Mouse (Mus musculus): ENCODE results near the gene Pakap. TPM values are rescaled to one million over a fixed set of nuclear protein-coding genes. Genes with fewer than 3 reads are reported as not detected.
A peak's percentile ranks its signal among the peaks of the same experiment; 100 is the strongest.

Pakap gene
- total RNA-seq, 2 experiments from 2014 or later, result 56.9 to 65.9 TPM

GRCm38 (mm10) chr4:57829740-57830139, 261.8 kb downstream of the Pakap start:
- DNase-seq (ENCODE audit: low spot score in 2 of 2), result no peak

DNA sequence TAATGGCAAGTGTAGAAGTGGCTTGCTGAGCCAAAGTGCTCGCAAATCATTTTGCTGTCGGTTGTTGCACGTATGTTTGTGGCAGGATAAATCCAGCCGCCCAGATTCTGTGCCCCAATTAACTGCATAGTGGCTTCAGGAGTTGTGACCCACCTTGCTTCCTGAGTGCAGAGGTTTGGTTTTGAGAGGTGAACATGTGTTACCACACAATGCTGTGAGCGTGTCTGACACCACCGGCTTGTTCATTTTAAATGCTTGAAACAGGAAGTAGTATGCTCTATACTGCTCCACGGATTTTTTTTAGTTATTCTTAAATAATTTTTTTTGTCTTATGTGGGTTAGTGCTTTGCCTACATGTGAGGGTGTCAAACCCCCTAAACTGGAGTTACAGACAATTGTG, 264.3 kb downstream of the Pakap start:
- no peak for DNase-seq (ENCODE audit: low spot score in 2 of 2)

GRCm38 (mm10) chr4:57833060-57833459, 265.1 kb downstream of the Pakap start:
- DNase-seq (ENCODE audit: low spot score in 2 of 2), result no peak

DNA sequence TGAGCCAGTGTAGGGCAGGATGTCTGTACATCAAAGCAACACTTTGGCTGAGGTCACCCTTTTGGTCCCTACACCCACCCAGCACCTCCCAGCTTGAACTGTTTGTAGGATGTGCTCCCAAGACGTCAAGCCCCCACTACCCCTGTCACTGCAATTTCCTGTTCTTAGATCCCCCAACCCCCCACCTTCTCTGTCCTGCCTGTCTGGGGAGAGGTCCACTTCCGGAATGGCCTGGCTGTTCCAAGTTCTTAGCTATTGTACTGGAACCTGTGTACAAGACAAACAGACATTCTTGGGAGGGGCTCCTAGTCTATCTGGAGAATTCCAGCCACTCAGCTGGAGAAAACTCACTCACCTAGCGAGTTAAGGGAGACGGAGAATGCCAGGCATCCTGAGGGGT, 266.2 kb downstream of the Pakap start:
- DNase-seq (ENCODE audit: low spot score in 2 of 2), result no peak

GRCm38 (mm10) chr4:57837089-57837488, 269.1 kb downstream of the Pakap start:
- DNase-seq (ENCODE audit: low spot score in 2 of 2), result no peak

- no peak for DNase-seq (ENCODE audit: low spot score in 2 of 2)
Measured at GRCm38 (mm10) chr4:57839343-57839742, 271.4 kb downstream of the Pakap start.

DNA sequence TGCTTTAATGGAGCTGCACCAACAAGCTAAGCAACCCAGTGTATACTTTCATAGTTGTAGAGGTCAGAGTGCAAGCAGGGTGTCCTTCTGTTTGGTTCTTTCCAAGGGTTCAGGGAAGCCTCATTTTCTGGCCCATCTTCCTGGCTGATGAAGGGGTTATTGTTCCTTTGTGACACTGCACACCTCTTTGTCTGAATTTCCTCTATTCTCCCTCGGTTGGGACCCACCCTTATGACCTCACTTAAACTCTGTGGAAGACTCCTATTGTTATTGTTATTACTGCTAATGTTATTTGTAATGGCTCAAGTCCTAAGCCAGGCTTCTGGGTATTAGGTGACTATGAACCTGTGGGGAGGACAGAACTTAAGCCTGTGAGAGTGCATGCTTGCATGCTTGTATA, 273.9 kb downstream of the Pakap start:
- DNase-seq (ENCODE audit: low spot score in 2 of 2), result no peak

GRCm38 (mm10) chr4:57842472-57843305, 274.7 kb downstream of the Pakap start:
- no peak for DNase-seq (ENCODE audit: low spot score in 2 of 2)

DNA sequence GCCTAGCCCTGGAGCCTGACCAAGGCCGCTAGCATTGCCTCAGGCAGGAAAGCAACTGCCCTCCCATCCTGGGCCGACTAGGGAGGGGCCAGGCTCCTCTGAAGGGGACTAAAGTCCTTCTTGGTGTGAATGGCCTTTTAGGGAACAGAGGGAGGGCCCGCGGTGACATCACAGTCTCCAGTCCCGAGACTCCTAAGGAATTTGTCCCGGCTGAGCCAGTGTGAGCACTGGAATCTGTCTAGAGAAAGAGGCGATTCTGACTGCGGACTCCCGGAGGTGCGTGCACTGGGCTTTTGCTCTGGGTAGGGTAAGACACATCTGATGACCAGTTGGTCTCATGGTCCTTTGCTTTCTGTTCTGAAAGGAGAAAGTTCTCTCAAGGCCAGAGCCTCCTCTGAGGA, 277.1 kb downstream of the Pakap start:
- DNase-seq (ENCODE audit: low spot score in 2 of 2), result peak; percentile 49 to 63

DNA sequence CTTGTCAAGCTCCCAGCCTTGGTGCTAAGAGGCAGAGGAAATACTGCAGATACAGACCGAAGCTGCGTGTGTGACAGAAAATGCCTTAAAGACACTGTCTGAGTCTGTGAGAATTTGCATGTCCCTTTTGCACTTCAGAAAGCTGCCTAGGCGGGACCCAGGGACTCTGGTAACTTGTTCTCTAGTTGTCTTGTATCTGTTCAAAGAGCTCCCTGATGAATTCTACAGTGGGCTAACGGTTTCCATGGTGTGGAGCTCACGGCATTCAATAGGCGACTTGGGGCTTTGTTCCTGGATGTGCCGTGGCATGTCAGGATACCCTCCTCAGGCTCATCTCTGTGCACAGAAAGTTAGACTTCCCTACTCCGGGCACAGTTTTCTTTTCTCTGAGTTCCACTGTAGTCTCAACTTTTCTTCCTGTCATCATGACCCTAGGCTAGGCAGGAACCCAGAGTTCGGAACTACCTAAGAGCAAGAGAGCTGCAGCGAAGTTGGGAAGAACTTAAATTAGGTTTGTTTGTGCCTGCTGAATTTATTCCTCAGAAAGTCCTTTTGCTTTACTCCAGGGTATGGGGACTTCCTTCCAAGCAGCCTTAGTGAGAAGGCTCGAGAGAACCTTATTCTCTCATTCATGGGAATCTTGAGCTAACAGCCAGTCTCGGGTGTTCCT, 277.7 kb downstream of the Pakap start:
- no peak for DNase-seq (ENCODE audit: low spot score in 2 of 2)

GRCm38 (mm10) chr4:57846381-57846990, 278.5 kb downstream of the Pakap start:
- DNase-seq (ENCODE audit: low spot score in 2 of 2), result no peak

DNA sequence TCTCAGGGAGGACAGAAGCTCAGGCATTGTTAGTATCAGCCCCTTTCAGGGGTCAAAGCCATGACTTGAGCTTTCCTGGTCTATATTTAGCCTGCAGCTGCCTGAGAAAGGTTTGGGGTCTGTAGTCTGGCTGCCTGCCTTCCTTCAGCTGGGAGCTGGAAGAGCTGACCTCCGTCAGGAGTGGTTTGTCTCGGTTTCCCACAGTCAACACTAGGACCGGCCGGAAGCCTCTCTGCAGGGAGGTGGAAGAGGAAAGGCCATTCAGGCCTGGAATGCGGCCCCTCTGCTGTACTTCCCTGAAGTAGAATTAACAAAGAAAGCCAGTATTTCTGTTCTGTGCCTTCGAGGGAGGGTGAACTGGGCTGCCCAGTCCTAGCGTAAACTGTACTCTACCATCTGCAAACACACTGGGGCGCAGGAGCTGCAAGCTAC, 279.0 kb downstream of the Pakap start:
- no peak for DNase-seq (ENCODE audit: low spot score in 2 of 2)

- DNase-seq (ENCODE audit: low spot score in 2 of 2), result no peak
Measured at GRCm38 (mm10) chr4:57847676-57848075, 279.7 kb downstream of the Pakap start.

DNA sequence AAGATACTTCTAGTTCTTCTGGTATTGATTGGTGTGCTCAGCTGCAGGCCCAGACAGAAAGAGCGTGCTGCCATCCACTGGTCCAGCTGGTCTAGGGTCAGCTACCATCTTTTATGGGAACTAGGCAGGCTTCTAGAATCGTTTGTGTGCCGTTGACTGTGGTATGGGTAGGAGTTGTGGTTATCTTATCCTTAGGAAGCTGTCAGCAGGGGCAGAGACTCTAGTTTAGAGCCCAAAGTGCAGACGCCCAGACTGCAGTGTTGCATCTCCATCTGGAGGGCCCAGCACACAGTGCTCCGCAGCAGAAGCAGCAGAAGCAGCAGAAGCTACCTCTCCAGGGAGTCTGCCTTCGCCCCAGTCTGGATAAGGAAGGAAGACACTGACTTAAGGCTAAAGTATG, 281.5 kb downstream of the Pakap start:
- DNase-seq (ENCODE audit: low spot score in 2 of 2), result no peak

DNA sequence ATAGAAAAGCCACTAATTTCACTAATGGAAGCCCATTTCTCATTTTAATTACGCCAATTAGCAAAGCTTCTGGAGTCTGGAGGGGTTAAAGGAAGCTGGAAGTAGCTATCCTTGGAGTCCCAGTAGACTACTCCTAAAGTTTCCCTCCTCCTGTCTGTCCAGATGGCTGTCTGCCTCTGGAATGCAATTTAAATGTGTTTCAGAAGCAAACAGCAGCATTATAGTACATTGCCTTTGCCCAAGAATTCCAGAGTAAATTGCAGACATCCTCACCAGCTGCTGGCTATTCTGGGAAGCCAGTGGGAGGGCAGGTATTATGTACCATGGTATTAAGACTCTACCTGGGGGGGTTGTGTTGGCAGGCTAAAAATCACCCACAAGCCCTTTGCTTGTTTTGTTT, 283.8 kb downstream of the Pakap start:
- no peak for DNase-seq (ENCODE audit: low spot score in 2 of 2)

DNA sequence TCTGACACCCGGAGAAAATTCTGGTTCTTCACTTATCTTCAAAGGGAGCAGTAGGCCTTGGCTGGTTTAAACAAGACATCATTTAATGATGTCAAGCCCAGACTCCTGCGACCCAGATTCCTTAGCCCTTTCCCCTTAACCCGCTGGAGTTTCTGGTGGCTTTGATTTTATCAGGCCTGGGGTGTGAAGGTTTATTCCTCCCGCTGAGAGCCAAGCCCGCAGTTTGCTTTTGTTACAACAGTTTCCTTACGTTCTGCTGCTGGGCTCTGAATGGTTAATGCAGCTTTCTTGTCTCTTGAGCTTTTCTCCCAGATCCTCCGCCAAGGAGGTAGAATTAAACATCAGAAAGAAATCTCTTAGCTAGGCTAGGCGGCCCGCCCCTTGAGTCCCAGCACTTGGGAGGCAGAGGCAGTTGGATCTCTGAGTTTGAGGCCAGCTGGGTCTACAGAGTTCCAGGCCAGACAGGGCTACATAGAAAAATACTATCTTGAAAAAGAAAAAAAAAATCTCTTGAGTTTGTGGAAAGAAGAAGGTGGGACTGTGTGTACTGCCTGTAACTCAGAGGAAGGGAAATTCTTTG, 284.6 kb downstream of the Pakap start:
- DNase-seq (ENCODE audit: low spot score in 2 of 2), result no peak

DNA sequence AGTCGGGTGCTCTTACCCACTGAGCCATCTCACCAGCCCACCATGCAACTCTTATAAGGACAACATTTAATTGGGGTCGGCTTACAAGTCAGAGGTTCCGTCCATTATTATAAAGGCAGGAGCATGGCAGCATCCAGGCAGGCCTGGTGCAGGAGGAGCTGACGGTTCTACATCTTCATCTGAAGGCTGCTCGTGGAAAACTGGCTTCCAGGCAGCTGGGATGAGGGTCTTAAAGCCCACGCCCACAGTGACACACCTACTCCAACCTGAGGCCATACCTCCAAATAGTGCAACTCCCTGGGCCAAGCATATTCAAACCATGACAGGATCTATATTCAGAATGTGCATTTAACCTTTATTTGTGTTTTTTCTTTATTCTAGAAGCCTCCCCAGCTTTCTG, 286.2 kb downstream of the Pakap start:
- no peak for DNase-seq (ENCODE audit: low spot score in 2 of 2)

DNA sequence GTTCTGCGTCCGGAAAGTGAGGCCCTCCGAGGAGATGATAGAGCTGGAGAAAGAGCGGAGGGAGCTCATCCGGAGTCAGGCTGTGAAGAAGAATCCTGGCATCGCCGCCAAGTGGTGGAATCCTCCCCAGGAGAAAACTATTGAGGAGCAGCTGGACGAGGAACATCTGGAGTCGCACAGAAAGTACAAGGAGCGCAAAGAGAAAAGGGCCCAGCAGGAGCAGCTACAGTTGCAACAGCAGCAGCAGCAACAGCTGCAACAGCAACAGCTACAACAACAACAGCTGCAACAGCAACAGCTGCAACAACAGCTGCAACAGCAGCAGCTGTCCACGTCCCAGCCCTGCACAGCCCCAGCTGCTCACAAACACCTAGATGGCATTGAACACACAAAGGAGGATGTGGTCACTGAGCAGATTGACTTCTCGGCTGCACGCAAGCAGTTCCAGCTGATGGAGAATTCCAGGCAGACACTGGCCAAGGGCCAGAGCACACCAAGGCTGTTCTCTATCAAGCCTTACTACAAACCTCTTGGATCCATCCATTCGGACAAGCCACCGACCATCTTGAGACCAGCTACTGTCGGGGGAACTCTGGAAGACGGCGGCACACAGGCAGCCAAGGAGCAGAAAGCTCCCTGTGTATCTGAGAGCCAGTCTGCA, 287.4 kb downstream of the Pakap start:
- no peak for DNase-seq (ENCODE audit: low spot score in 2 of 2)

DNA sequence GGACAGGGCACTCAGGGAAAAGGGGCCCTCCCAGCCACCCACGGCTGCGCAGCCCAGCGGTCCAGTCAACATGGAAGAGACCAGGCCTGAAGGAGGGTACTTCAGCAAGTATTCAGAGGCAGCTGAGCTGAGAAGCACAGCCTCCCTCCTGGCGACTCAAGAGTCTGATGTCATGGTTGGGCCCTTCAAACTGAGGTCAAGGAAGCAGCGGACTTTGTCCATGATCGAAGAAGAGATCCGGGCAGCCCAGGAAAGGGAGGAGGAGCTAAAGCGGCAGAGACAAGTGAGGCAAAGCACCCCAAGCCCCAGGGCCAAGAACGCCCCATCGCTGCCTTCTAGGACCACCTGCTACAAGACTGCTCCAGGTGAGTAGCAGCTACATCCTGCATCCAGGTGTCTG, 288.7 kb downstream of the Pakap start:
- DNase-seq (ENCODE audit: low spot score in 2 of 2), result no peak

DNA sequence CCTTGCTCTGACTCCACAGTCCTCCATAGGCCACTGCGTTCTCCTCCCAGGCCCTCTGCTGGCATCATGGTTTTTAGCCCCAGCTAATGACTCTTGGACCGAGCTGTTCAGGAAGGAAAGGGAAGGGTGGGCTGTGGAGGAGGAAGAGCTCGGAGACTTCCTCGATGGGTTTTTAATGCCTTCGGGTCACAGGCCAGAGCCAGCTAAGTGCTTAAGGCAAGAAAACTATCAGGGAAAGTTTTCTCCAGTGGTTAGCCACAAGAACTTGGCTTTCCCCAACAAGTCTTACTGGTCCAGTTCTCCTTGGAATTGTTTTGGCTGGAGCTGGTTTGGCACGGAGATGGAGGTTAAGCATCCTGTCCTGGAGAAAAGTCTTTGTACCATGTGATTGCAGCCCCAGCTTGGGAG, 292.2 kb downstream of the Pakap start:
- DNase-seq (ENCODE audit: low spot score in 2 of 2), result no peak

- no peak for DNase-seq (ENCODE audit: low spot score in 2 of 2)
Measured at GRCm38 (mm10) chr4:57861166-57861565, 293.2 kb downstream of the Pakap start.
